Mouse (Mus musculus): ENCODE measurements around the gene Itk.

DNA sequence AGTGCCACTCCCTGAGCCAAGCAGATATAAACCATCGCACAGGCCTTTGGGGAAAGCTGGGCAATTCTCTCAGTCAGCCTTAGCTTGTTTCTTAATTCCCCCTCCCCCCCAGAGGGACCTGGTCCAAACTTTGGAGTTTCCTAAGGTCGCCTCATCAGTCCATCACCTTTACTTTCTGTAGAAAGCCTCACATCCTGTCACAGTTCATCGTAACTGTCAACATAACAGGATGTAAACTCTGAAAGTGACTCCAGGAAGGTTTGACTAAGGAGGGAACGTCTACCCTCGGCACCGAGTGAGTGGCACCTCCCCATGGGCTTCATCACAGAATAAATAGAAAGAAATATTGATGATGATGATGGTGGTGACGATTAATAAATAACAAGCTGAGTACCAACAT lies 81.5 kb downstream of the Itk start:
- no peak for TF ChIP-seq POLR2A (IDR thresholded peaks at IDR 0.05; ENCODE audit: borderline replicate concordance, extremely low read depth, insufficient read depth, insufficient read length, poor library complexity, severe bottlenecking)
- TF ChIP-seq CTCF (IDR thresholded peaks at IDR 0.05; ENCODE audit: borderline replicate concordance, extremely low read depth, insufficient read depth, insufficient read length) = no peak
